Mouse (Mus musculus): ENCODE measurements at regions not wholly inside any gene's neighbourhood (a gene's known extent, or its start where the extent isn't known, plus 50 kb on each side); places are given as distances from the start of the nearest gene placed in this dataset.

DNA sequence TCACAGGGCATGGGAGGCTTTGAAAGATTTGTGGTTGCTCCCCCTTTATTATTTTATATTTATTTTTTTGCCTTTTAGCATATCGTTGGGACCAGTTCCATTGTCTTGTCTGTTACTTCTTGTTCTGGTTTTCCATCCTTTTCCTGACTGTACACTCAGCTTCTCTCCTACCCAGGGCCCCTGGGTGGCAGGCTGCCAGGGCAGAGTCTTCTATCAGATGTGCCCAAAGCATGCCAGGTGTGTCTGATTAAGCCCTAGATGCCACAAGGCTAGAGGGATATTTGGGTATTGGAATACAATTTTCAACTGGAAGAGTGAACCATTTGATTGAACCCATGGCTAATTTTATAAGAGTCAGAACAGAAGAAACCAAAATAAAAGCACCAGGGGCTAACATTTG, 236.2 kb downstream of the Bcl11a start:
- TF ChIP-seq CTCF (conservative IDR thresholded peaks at IDR 0.05; ENCODE audit: low read length) = no peak
- no peak for TF ChIP-seq NANOG (IDR thresholded peaks at IDR 0.05; ENCODE audit: borderline replicate concordance, low read length)

Data from E14TG2a.4 (cell line).